Mouse (Mus musculus): ENCODE measurements around the gene Baiap2l1. TPM values are rescaled to one million over a fixed set of nuclear protein-coding genes. Genes with fewer than 3 reads are reported as not detected.
A peak's percentile ranks its signal among the peaks of the same experiment; 100 is the strongest.

Baiap2l1 gene
- total RNA-seq, 2 experiments from 2014 or later, result 0.35 to 0.41 TPM

DNA sequence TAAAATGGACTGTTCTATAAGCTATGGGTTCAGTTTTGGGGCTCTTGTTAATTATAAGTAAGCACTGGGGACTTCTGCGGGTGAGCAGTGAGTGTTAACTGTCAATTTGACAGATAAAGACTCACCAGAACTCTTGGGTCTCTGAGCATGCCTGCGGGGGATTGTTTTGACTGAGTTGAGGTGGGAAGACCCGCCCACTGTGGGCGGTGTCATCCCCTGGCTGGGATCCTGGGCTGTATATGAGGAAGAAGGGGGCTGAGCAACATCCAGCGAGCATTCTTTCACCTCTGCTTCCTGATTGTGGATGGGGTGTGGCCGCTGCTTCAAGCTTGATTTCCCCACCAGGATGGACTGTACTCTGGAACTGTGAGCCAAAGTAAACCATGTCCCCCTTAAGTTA, 123.7 kb downstream of the Baiap2l1 start:
- intact Hi-C loops (cut with DNase I), result loop anchor here (5.0 kb wide), 1 partner anchor 498 kb away; no protein-coding TSS in a partner anchor
- no peak overlapping the region for H3K4me3 ChIP-seq
- no peak for TF ChIP-seq CTCF (IDR thresholded peaks at IDR 0.05)
- no peak for DNase-seq (ENCODE audit: extremely low spot score in 1 of 2, low spot score in 2 of 2)
- H3K27ac ChIP-seq, result no peak overlapping the region

GRCm38 (mm10) chr5:144232531-144232930, 125.4 kb downstream of the Baiap2l1 start:
- H3K4me3 ChIP-seq, result no peak overlapping the region
- intact Hi-C loops (cut with DNase I), result loop anchor here (5.0 kb wide), 1 partner anchor 500 kb away; no protein-coding TSS in a partner anchor
- H3K27ac ChIP-seq, result no peak overlapping the region
- DNase-seq (ENCODE audit: extremely low spot score in 1 of 2, low spot score in 2 of 2), result no peak
- no peak; the same call in 1 of the 2 replicates for TF ChIP-seq CTCF (IDR thresholded peaks at IDR 0.05)

DNA sequence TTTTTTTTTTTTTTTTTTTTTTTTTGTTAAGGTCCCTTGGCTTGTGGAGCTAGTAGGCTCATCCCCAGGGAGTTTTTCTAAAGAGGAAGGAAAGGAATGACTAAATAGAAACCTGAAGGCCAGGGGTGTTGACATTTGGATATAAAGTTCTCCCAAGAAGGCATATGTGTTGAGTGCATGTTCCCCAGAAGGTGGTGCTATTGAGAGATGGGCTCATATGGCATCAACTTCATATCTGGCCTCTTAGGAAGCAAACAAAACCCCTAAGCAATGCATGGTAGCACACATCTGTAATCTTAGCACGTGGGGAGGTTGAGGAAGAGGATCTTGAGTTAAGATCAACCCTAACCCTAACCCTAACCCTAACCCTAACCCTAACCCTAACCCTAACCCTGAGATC, 126.5 kb downstream of the Baiap2l1 start:
- intact Hi-C loops (cut with DNase I), result loop anchor here (5.0 kb wide), 1 partner anchor 501 kb away; no protein-coding TSS in a partner anchor

DNA sequence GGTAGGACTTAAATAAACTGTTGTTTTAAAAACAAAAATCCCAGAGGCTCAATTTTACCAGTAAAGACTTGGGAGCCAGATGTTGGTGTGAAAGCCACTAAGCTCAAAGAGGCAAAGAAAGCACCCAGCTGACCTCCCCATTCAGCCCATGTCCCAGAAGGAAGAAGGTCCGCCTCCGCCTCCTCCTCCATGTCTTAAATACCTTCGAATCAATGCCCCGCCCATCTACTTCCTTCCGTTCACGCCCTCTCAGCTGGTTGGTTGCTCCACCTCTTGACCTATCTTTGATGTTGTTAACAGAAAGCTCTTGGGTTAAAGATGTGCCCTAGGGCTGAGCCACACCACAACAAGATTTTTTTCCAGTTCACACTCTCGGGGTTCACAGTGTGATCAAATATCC, 127.7 kb downstream of the Baiap2l1 start:
- DNase-seq (ENCODE audit: extremely low spot score in 1 of 2, low spot score in 2 of 2), result no peak
- Histone ChIP-seq H3K27ac (no peak overlapping the region), H3K4me3 (no peak overlapping the region)
- intact Hi-C loops (cut with DNase I), result loop anchor here (5.0 kb wide), 1 partner anchor 502 kb away; no protein-coding TSS in a partner anchor
- TF ChIP-seq CTCF (IDR thresholded peaks at IDR 0.05), result no peak

More for the DNA sequence above, 126.5 kb downstream of the Baiap2l1 start:
- peak; percentile 39 for TF ChIP-seq CTCF (IDR thresholded peaks at IDR 0.05)
- Histone ChIP-seq H3K27ac (no peak overlapping the region), H3K4me3 (no peak overlapping the region)
- DNase-seq (ENCODE audit: extremely low spot score in 1 of 2, low spot score in 2 of 2), result no peak

- DNase-seq (ENCODE audit: extremely low spot score in 1 of 2, low spot score in 2 of 2), result no peak
Observed at GRCm38 (mm10) chr5:144226220-144226619, 131.7 kb downstream of the Baiap2l1 start.

GRCm38 (mm10) chr5:144223899-144224816, 133.8 kb downstream of the Baiap2l1 start:
- TF ChIP-seq CTCF (IDR thresholded peaks at IDR 0.05), result no peak
- peak overlapping the region; percentile 85 for H3K4me3 ChIP-seq

More at GRCm38 (mm10) chr5:144226220-144226619, 131.7 kb downstream of the Baiap2l1 start:
- Histone ChIP-seq H3K27ac (no peak overlapping the region), H3K4me3 (no peak overlapping the region)
- intact Hi-C loops (cut with DNase I), result no loop called here
- TF ChIP-seq CTCF (IDR thresholded peaks at IDR 0.05), result no peak

DNA sequence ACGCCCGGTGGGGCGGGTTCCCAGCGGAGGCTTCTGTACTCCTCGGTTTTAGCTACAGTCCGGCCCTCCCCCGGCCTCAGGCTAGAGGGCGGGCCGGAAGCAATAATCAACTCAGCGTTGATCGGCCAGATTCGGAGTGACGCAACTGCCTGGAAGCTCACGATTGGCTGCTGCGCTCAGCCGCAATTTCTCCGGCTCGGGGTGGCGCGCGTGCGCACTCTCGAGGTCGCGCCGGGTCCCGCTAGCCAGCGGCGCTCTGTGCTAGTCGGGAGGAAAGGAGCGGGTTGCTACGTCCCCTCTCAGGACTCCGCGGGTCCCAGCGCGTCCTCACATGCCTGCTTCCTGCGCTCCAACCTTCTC, 134.4 kb downstream of the Baiap2l1 start, which contains the start of gene Tecpr1:
TSS of gene Tecpr1 (minus strand) at position 113 of the 360 bp plus-strand sequence.
- no peak; the same call in 1 of the 2 replicates for TF ChIP-seq CTCF (IDR thresholded peaks at IDR 0.05)
- intact Hi-C loops (cut with DNase I), result loop anchor here (5.0 kb wide), 1 partner anchor 34 kb away; no protein-coding TSS in a partner anchor
- peak within 1 kb of the TSS; percentile 85 for H3K4me3 ChIP-seq
- DNase-seq (ENCODE audit: extremely low spot score in 1 of 2, low spot score in 2 of 2), result peak; percentile 94 to 96
- peak within 1 kb of the TSS; percentile 95 for H3K27ac ChIP-seq

More at GRCm38 (mm10) chr5:144223899-144224816, 133.8 kb downstream of the Baiap2l1 start:
- intact Hi-C loops (cut with DNase I), result loop anchor here (5.0 kb wide), 1 partner anchor 33 kb away; no protein-coding TSS in a partner anchor
- peak overlapping the region; percentile 95 for H3K27ac ChIP-seq
- DNase-seq (ENCODE audit: extremely low spot score in 1 of 2, low spot score in 2 of 2), result no peak

- peak overlapping the region; percentile 95 for H3K27ac ChIP-seq
- no peak for DNase-seq (ENCODE audit: extremely low spot score in 1 of 2, low spot score in 2 of 2)
- peak overlapping the region; percentile 85 for H3K4me3 ChIP-seq
- intact Hi-C loops (cut with DNase I), result loop anchor here (5.0 kb wide), 1 partner anchor 34 kb away; no protein-coding TSS in a partner anchor
- TF ChIP-seq CTCF (IDR thresholded peaks at IDR 0.05), result no peak
Observed at GRCm38 (mm10) chr5:144222811-144223502, 135.0 kb downstream of the Baiap2l1 start.

GRCm38 (mm10) chr5:144221305-144221704, 136.6 kb downstream of the Baiap2l1 start:
- TF ChIP-seq CTCF (IDR thresholded peaks at IDR 0.05), result no peak
- DNase-seq (ENCODE audit: extremely low spot score in 1 of 2, low spot score in 2 of 2), result no peak
- H3K27ac ChIP-seq, result no peak overlapping the region
- intact Hi-C loops (cut with DNase I), result loop anchor here (5.0 kb wide), 1 partner anchor 36 kb away; no protein-coding TSS in a partner anchor
- no peak overlapping the region for H3K4me3 ChIP-seq

DNA sequence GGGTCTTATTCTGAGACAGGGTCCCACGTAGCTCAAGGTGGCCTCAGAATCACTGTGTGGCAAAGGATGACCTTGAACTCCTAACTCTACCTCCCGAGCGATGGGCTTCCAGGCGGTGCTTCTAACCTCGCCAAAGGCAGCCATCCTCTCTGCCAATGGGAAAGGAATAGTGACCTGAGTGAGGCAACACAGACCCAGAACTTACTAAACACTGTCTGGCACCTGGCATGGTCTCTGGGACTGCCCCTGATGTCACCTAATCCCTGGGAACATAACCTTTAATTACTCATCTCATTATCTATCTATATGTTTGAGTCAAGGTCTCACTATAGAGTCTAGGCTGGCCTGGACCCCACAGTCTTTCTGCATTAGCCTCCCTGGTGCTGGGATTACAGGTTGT, 138.0 kb downstream of the Baiap2l1 start:
- TF ChIP-seq CTCF (IDR thresholded peaks at IDR 0.05), result no peak
- DNase-seq (ENCODE audit: extremely low spot score in 1 of 2, low spot score in 2 of 2), result no peak
- intact Hi-C loops (cut with DNase I), result loop anchor here (5.0 kb wide), 1 partner anchor 37 kb away; no protein-coding TSS in a partner anchor
- Histone ChIP-seq H3K27ac (no peak overlapping the region), H3K4me3 (no peak overlapping the region)

- Histone ChIP-seq H3K27ac (no peak overlapping the region), H3K4me3 (no peak overlapping the region)
- TF ChIP-seq CTCF (IDR thresholded peaks at IDR 0.05), result no peak
- intact Hi-C loops (cut with DNase I), result no loop called here
- DNase-seq (ENCODE audit: extremely low spot score in 1 of 2, low spot score in 2 of 2), result no peak
Observed at GRCm38 (mm10) chr5:144219306-144219705, 138.6 kb downstream of the Baiap2l1 start.
